Comparison of ENCODE assay signal across 16 mouse cellular contexts in the genomic region with DNA sequence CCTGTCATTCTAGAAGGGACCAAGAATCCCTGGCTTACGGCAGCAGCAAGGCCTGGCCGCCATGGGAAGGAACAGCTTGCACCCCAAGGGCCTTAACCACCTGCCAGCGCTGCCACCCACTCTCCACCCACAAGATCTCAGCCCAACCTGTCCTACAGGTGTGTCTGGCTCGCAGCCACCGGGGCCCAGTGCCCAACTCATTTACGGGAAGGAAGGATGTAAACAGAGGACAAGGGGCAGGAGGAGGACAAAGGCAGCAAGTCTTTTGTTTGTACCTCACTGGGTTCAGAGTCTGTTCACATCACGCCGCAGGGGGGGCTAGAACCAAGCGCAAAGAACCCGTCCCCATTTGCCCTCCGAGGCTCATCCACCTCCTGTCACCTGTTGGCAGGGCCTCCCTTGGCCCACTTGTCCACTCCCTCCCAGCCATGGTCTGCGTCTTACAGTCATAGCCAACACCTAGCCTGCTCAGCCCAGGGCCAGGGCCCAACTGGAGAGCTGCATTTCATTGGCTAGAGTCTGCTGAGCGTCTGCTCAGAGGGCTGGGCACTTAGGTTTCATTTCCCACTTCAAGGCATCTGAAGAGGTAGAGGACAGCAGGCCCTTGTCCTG. TPM values are rescaled to one million over a fixed set of nuclear protein-coding genes. Genes with fewer than 3 reads are reported as not detected.
A peak's percentile ranks its signal among the peaks of the same experiment; 100 is the strongest.
DNase-seq lines count a peak whose midpoint lies in the region; ATAC-seq and TF ChIP-seq lines count a peak whose summit lies in the region.
"Had no signal": no experiment of that assay in that cellular context is flagged by ENCODE, and none has a peak within 500 bp of the region (broad histone marks: within the 10 kb centered on the region; RNA-seq: fewer than 3 reads in every experiment).

No protein-coding gene starts in this region.

- H3K27me3 ChIP-seq in intestine, postnatal 0 days (replicated peaks; ENCODE audit: control insufficient read depth, insufficient read depth, low read length), result no peaks in the 10 kb centered on the region; the same call in 1 of the 2 replicates
- no peaks in the 10 kb centered on the region for H3K27me3 ChIP-seq in lung, embryonic 16.5 days (ENCODE audit: control insufficient read depth, insufficient read depth, low read depth, low read length)
- H3K27me3 ChIP-seq in stomach, embryonic 16.5 days (ENCODE audit: control insufficient read depth, insufficient read depth, low read length), result no peaks in the 10 kb centered on the region
- no peaks in the 10 kb centered on the region for H3K27me3 ChIP-seq in thymus, adult 2 months (ENCODE audit: control insufficient read depth, insufficient read depth, low read length)
- H3K27me3 ChIP-seq: embryonic facial prominence, embryonic 13.5 days had no signal

- 49% methylated on average over 13 of the region's 13 CpGs for WGBS in intestine, postnatal 0 days
- 47% methylated on average over 13 of the region's 13 CpGs for WGBS in lung, embryonic 16.5 days
- 63% methylated on average over 13 of the region's 13 CpGs for WGBS in stomach, embryonic 16.5 days
- 92% methylated on average over 13 of the region's 13 CpGs for WGBS in thymus, adult 2 months

- no peak overlapping the region for H3K4me3 ChIP-seq in intestine, postnatal 0 days (ENCODE audit: low read depth, low read length)
- no peak overlapping the region for H3K4me3 ChIP-seq in lung, embryonic 16.5 days (ENCODE audit: low read length)
- no peak overlapping the region for H3K4me3 ChIP-seq in stomach, embryonic 16.5 days (replicated peaks; ENCODE audit: low read length)
- no peak overlapping the region for H3K4me3 ChIP-seq in thymus, adult 2 months (ENCODE audit: control insufficient read depth, insufficient read depth, low read length)
- H3K4me3 ChIP-seq: embryonic facial prominence, embryonic 13.5 days; heart, embryonic 13.5 days; left cerebral cortex, adult 2 months; liver, embryonic 13.5 days had no signal

- H3K4me2 ChIP-seq in intestine, postnatal 0 days (replicated peaks; ENCODE audit: low read depth), result no peak overlapping the region
- 0 out of 2 replicates have a peak overlapping the region, but pooled peaks have one; percentile 4 for H3K4me2 ChIP-seq in lung, embryonic 16.5 days (ENCODE audit: low read depth, low read length)
- no peak overlapping the region for H3K4me2 ChIP-seq in stomach, embryonic 16.5 days (ENCODE audit: low read depth, low read length)
- H3K4me2 ChIP-seq: embryonic facial prominence, embryonic 13.5 days; heart, embryonic 13.5 days; liver, embryonic 13.5 days had no signal

- no peaks in the 10 kb centered on the region for H3K36me3 ChIP-seq in intestine, postnatal 0 days (ENCODE audit: control insufficient read depth, insufficient read depth)
- H3K36me3 ChIP-seq in lung, embryonic 16.5 days (ENCODE audit: control insufficient read depth, insufficient read depth, low read length), result no peaks in the 10 kb centered on the region
- no peaks in the 10 kb centered on the region for H3K36me3 ChIP-seq in stomach, embryonic 16.5 days (ENCODE audit: control insufficient read depth, insufficient read depth, low read length)
- H3K36me3 ChIP-seq in thymus, adult 2 months (ENCODE audit: control insufficient read depth, insufficient read depth, low read length), result no peaks in the 10 kb centered on the region
- H3K36me3 ChIP-seq: embryonic facial prominence, embryonic 13.5 days; heart, embryonic 13.5 days; liver, embryonic 13.5 days had no signal

- H3K4me1 ChIP-seq in intestine, postnatal 0 days (replicated peaks; ENCODE audit: control insufficient read depth, insufficient read depth, low read length), result peaks cover 3% of the 10 kb centered on the region; the same call in 1 of the 2 replicates
- no peaks in the 10 kb centered on the region; the same call in 1 of the 2 replicates for H3K4me1 ChIP-seq in lung, embryonic 16.5 days (replicated peaks; ENCODE audit: control insufficient read depth, insufficient read depth, low read length)
- peaks cover 5% of the 10 kb centered on the region for H3K4me1 ChIP-seq in stomach, embryonic 16.5 days (ENCODE audit: control insufficient read depth, insufficient read depth, low read length)
- no peaks in the 10 kb centered on the region for H3K4me1 ChIP-seq in thymus, adult 2 months (replicated peaks; ENCODE audit: control insufficient read depth, insufficient read depth, low read length)
- H3K4me1 ChIP-seq: embryonic facial prominence, embryonic 13.5 days; heart, embryonic 13.5 days had no signal

- TF ChIP-seq POLR2A in thymus, adult 2 months (IDR thresholded peaks at IDR 0.05; ENCODE audit: control insufficient read depth, extremely low read depth, insufficient read depth, low read length, poor library complexity), result no peak

- no peak overlapping the region for H3K9ac ChIP-seq in intestine, postnatal 0 days (ENCODE audit: low read depth, low read length)
- 0 out of 2 replicates have a peak overlapping the region, but pooled peaks have one; percentile 17 for H3K9ac ChIP-seq in lung, embryonic 16.5 days (ENCODE audit: low read length)
- H3K9ac ChIP-seq in stomach, embryonic 16.5 days (ENCODE audit: low read length), result peak overlapping the region; percentile 44; the same call in 1 of the 2 replicates
- H3K9ac ChIP-seq: embryonic facial prominence, embryonic 13.5 days; heart, embryonic 13.5 days; liver, embryonic 13.5 days had no signal

- peak; percentile 33; the same call in 1 of the 2 replicates for TF ChIP-seq CTCF in intestine, postnatal 0 days (IDR thresholded peaks at IDR 0.05; ENCODE audit: low read depth)
- no peak for TF ChIP-seq CTCF in thymus, adult 2 months (IDR thresholded peaks at IDR 0.05; ENCODE audit: borderline replicate concordance, control insufficient read depth, extremely low read depth, insufficient read depth, low read length, poor library complexity)

- no peaks in the 10 kb centered on the region for H3K9me3 ChIP-seq in intestine, postnatal 0 days (ENCODE audit: control insufficient read depth)
- no peaks in the 10 kb centered on the region for H3K9me3 ChIP-seq in lung, embryonic 16.5 days (ENCODE audit: control insufficient read depth, low read length)
- H3K9me3 ChIP-seq in stomach, embryonic 16.5 days (replicated peaks; ENCODE audit: control insufficient read depth, low read length), result no peaks in the 10 kb centered on the region
- H3K9me3 ChIP-seq: embryonic facial prominence, embryonic 13.5 days; heart, embryonic 13.5 days; liver, embryonic 13.5 days had no signal

- ATAC-seq in intestine, postnatal 0 days, result peak; percentile 89
- peak; percentile 94 for ATAC-seq in lung, embryonic 16.5 days (ENCODE audit: low read depth)
- peak; percentile 85 for ATAC-seq in stomach, embryonic 16.5 days (ENCODE audit: insufficient read depth, low FRiP score)
- ATAC-seq in CD4-positive, CD25-positive, alpha-beta regulatory T cell, adult 4 months, result no peak
- ATAC-seq: activated CD4-positive, CD25-positive, alpha-beta regulatory T cell, adult 4 months; midbrain, embryonic 16.5 days had no signal

- peak overlapping the region; percentile 70 for H3K27ac ChIP-seq in intestine, postnatal 0 days (ENCODE audit: low read depth, low read length)
- peak overlapping the region; percentile 84 for H3K27ac ChIP-seq in lung, embryonic 16.5 days (ENCODE audit: low read length)
- H3K27ac ChIP-seq in stomach, embryonic 16.5 days (ENCODE audit: low read length), result peak overlapping the region; percentile 82
- no peak overlapping the region for H3K27ac ChIP-seq in thymus, adult 2 months (ENCODE audit: control insufficient read depth, insufficient read depth, low read length)
- H3K27ac ChIP-seq: embryonic facial prominence, embryonic 13.5 days; heart, embryonic 13.5 days; left cerebral cortex, adult 2 months; liver, embryonic 13.5 days had no signal

- DNase-seq in fat pad, adult 2 months (ENCODE audit: extremely low read depth, low read depth, low spot score), result peak; percentile 47
- no peak for DNase-seq in thymus, adult 2 months
- no peak for DNase-seq in layer of hippocampus, postnatal 14 days (ENCODE audit: low spot score in 2 of 2)
- DNase-seq: liver, embryonic 13.5 days; spleen, adult 18-20 months had no signal

RNA-seq across cellular contexts. Expression of a gene that starts 30.9 kb away (rescaled TPM):
- 159 and 164 TPM in 2 replicates for polyA plus RNA-seq in intestine, postnatal 0 days (2015; fragmentation: Nextera tagmentation; extraction: Ambion mirVana)
- 32.9 and 35.7 TPM in 2 replicates for polyA plus RNA-seq in lung, embryonic 16.5 days (2015; fragmentation: Nextera tagmentation; extraction: Ambion mirVana)
- 161 and 211 TPM in 2 replicates for polyA plus RNA-seq in stomach, embryonic 16.5 days (2015; fragmentation: Nextera tagmentation; extraction: Ambion mirVana)
- 4.2 and 4.6 TPM in 2 replicates for polyA plus RNA-seq in thymus, adult 2 months (2012; rRNA removed)
- not detected for polyA plus RNA-seq in CD4-positive, CD25-positive, alpha-beta regulatory T cell, adult 4 months (2017; shearing (Covaris generic))
- not detected for total RNA-seq in layer of hippocampus, postnatal 14 days (2021)
- total RNA-seq: left cerebral cortex, adult 2 months had no signal
- polyA plus RNA-seq: activated CD4-positive, CD25-positive, alpha-beta regulatory T cell, adult 4 months had no signal

RNA-seq across cellular contexts. Expression of a gene that starts 56.4 kb away (rescaled TPM):
- polyA plus RNA-seq in intestine, postnatal 0 days (2015; fragmentation: Nextera tagmentation; extraction: Ambion mirVana), result 136 and 141 TPM in 2 replicates
- 96.0 and 108 TPM in 2 replicates for polyA plus RNA-seq in lung, embryonic 16.5 days (2015; fragmentation: Nextera tagmentation; extraction: Ambion mirVana)
- polyA plus RNA-seq in stomach, embryonic 16.5 days (2015; fragmentation: Nextera tagmentation; extraction: Ambion mirVana), result 129 and 131 TPM in 2 replicates
- polyA plus RNA-seq in thymus, adult 2 months (2012; rRNA removed), result 32.0 and 37.2 TPM in 2 replicates
- polyA plus RNA-seq in CD4-positive, CD25-positive, alpha-beta regulatory T cell, adult 4 months (2017; shearing (Covaris generic)), result 10 to 100 TPM; 34.5 to 45.6 TPM
- total RNA-seq in layer of hippocampus, postnatal 14 days (2021), result 10 to 100 TPM; 52.5 to 57.8 TPM

RNA-seq across cellular contexts. Expression of a gene that starts 60.0 kb away (rescaled TPM):
- polyA plus RNA-seq in intestine, postnatal 0 days (2015; fragmentation: Nextera tagmentation; extraction: Ambion mirVana), result 1.7 and 2.0 TPM in 2 replicates
- polyA plus RNA-seq in lung, embryonic 16.5 days (2015; fragmentation: Nextera tagmentation; extraction: Ambion mirVana), result not detected in 2 replicates
- 0.90 and 1.3 TPM in 2 replicates for polyA plus RNA-seq in stomach, embryonic 16.5 days (2015; fragmentation: Nextera tagmentation; extraction: Ambion mirVana)
- 0.50 and 0.77 TPM in 2 replicates for polyA plus RNA-seq in thymus, adult 2 months (2012; rRNA removed)
- not detected for polyA plus RNA-seq in CD4-positive, CD25-positive, alpha-beta regulatory T cell, adult 4 months (2017; shearing (Covaris generic))
- total RNA-seq in layer of hippocampus, postnatal 14 days (2021), result 100 to 1,000 TPM; 186 to 187 TPM
- total RNA-seq: ES-E14; neutrophil, adult 5-6 weeks had no signal
- polyA plus RNA-seq: activated CD4-positive, CD25-positive, alpha-beta regulatory T cell, adult 4 months; embryonic facial prominence, embryonic 13.5 days; heart, embryonic 13.5 days; liver, embryonic 13.5 days had no signal
